In genomic region chr14:116925691-116926403, GRCm38 (mm10) we compare ENCODE assay signal across 8 mouse cellular contexts. TPM values are rescaled to one million over a fixed set of nuclear protein-coding genes. Genes with fewer than 3 reads are reported as not detected.
DNase-seq lines count a peak whose midpoint lies in the region; ATAC-seq and TF ChIP-seq lines count a peak whose summit lies in the region.

No protein-coding gene starts in this region.

- H3K27ac ChIP-seq in embryonic facial prominence, embryonic 15.5 days (replicated peaks) = peak overlapping the region; percentile 94
- peak overlapping the region; percentile 57 for H3K27ac ChIP-seq in heart, embryonic 12.5 days (ENCODE audit: poor library complexity, severe bottlenecking)
- peak overlapping the region; percentile 93 for H3K27ac ChIP-seq in kidney, postnatal 0 days

- peak overlapping the region; percentile 80 for H3K9ac ChIP-seq in embryonic facial prominence, embryonic 15.5 days
- peak overlapping the region; percentile 79 for H3K9ac ChIP-seq in heart, embryonic 12.5 days
- peak overlapping the region; percentile 84 for H3K9ac ChIP-seq in kidney, postnatal 0 days (ENCODE audit: low read depth, low read length)

- peak; percentile 25 for DNase-seq in ES-CJ7 (ENCODE audit: low read depth, low spot score)
- DNase-seq in adrenal gland, postnatal 36 days = peak; percentile 58 to 59
- DNase-seq in kidney, postnatal 0 days (ENCODE audit: low spot score) = peak; percentile 70
- DNase-seq in lung, postnatal 36 days = peak; percentile 6
- DNase-seq in right cerebral cortex, adult 2 months (ENCODE audit: low spot score in 2 of 2) = peak; percentile 37 to 50
- DNase-seq in spleen, adult 12 weeks (ENCODE audit: low spot score) = no peak

- no peak for TF ChIP-seq CTCF in kidney, postnatal 0 days (IDR thresholded peaks at IDR 0.05; ENCODE audit: low read depth)

- no peaks in the 10 kb centered on the region for H3K36me3 ChIP-seq in embryonic facial prominence, embryonic 15.5 days
- no peaks in the 10 kb centered on the region for H3K36me3 ChIP-seq in heart, embryonic 12.5 days
- no peaks in the 10 kb centered on the region for H3K36me3 ChIP-seq in kidney, postnatal 0 days (ENCODE audit: insufficient read depth, low read length)

- no peaks in the 10 kb centered on the region for H3K9me3 ChIP-seq in embryonic facial prominence, embryonic 15.5 days (replicated peaks)
- no peaks in the 10 kb centered on the region for H3K9me3 ChIP-seq in heart, embryonic 12.5 days (replicated peaks)
- no peaks in the 10 kb centered on the region for H3K9me3 ChIP-seq in kidney, postnatal 0 days (replicated peaks; ENCODE audit: low read length)

- H3K4me3 ChIP-seq in embryonic facial prominence, embryonic 15.5 days (replicated peaks) = peak overlapping the region; percentile 77
- H3K4me3 ChIP-seq in heart, embryonic 12.5 days = peak overlapping the region; percentile 72
- peak overlapping the region; percentile 81 for H3K4me3 ChIP-seq in kidney, postnatal 0 days (replicated peaks; ENCODE audit: low read depth, low read length)

- WGBS in embryonic facial prominence, embryonic 15.5 days = under 1% methylated on average over 56 of the region's 58 CpGs
- under 1% methylated on average over 58 of the region's 58 CpGs for WGBS in heart, embryonic 12.5 days
- WGBS in kidney, postnatal 0 days = under 1% methylated on average over 58 of the region's 58 CpGs

- H3K4me1 ChIP-seq in embryonic facial prominence, embryonic 15.5 days = peaks cover 13% of the 10 kb centered on the region
- peaks cover 10% of the 10 kb centered on the region for H3K4me1 ChIP-seq in heart, embryonic 12.5 days (replicated peaks)
- H3K4me1 ChIP-seq in kidney, postnatal 0 days (replicated peaks; ENCODE audit: insufficient read depth, low read length) = no peaks in the 10 kb centered on the region

- peak; percentile 45; the same call in 1 of the 2 replicates for ATAC-seq in embryonic facial prominence, embryonic 15.5 days (ENCODE audit: insufficient number of reproducible peaks, low FRiP score, low TSS enrichment, low read depth)
- ATAC-seq in heart, embryonic 12.5 days (ENCODE audit: insufficient number of reproducible peaks, low FRiP score) = peak; percentile 38
- ATAC-seq in kidney, postnatal 0 days (replicated peaks; ENCODE audit: low FRiP score, low read depth) = peak; percentile 21

- H3K4me2 ChIP-seq in embryonic facial prominence, embryonic 15.5 days (replicated peaks) = peak overlapping the region; percentile 94
- peak overlapping the region; percentile 97 for H3K4me2 ChIP-seq in heart, embryonic 12.5 days
- H3K4me2 ChIP-seq in kidney, postnatal 0 days (ENCODE audit: low read length) = peak overlapping the region; percentile 93

- no peaks in the 10 kb centered on the region for H3K27me3 ChIP-seq in embryonic facial prominence, embryonic 15.5 days
- no peaks in the 10 kb centered on the region; the same call in 1 of the 2 replicates for H3K27me3 ChIP-seq in heart, embryonic 12.5 days (replicated peaks)
- no peaks in the 10 kb centered on the region for H3K27me3 ChIP-seq in kidney, postnatal 0 days (ENCODE audit: insufficient read depth, low read length)

RNA-seq across cellular contexts. Expression of gene Gpc6, which starts 0.7 kb away (rescaled TPM):
- total RNA-seq in adrenal gland, postnatal 36 days (2021) = 10 to 100 TPM; 12.4 to 14.7 TPM
- 33.7 and 42.3 TPM in 2 replicates for polyA plus RNA-seq in embryonic facial prominence, embryonic 15.5 days (2015; fragmentation: Nextera tagmentation; extraction: Ambion mirVana)
- polyA plus RNA-seq in heart, embryonic 12.5 days (2016; fragmentation: Nextera tagmentation; extraction: Ambion mirVana) = 15.9 and 17.0 TPM in 2 replicates
- polyA plus RNA-seq in kidney, postnatal 0 days (2015; fragmentation: Nextera tagmentation; extraction: Ambion mirVana) = 46.3 and 46.4 TPM in 2 replicates
